Mouse (Mus musculus) stomach, embryonic 16.5 days (tissue): ENCODE results near the gene Zbtb39. TPM values are rescaled to one million over a fixed set of nuclear protein-coding genes. Genes with fewer than 3 reads are reported as not detected.
A peak's percentile ranks its signal among the peaks of the same experiment; 100 is the strongest.
"Not testable (repeated sequence)": the region's sequence is repeated elsewhere in the genome, so short reads cannot be mapped to it uniquely, and the experiment has no call there.

ENCODE experiments used
- ATAC-seq: fragments of 200-750 bp; cut with Nextera tagmentation; 2 replicates; pipeline ENCODE4 v1.8.0; 2017; ENCODE audit warnings: moderate number of reproducible peaks, moderate TSS enrichment; ENCODE audit not compliant: insufficient read depth, low FRiP score
- H3K27ac ChIP-seq: fragments of 300-500 bp; sonication (generic); 2 replicates; pipeline ENCODE4 v1.5.1; 2014; ENCODE audit warnings: low read length
- H3K27me3 ChIP-seq: fragments of 300-500 bp; sonication (generic); 2 replicates; pipeline ENCODE4 v1.6.1; 2014; ENCODE audit warnings: low read length, control low read depth, mixed read lengths; ENCODE audit not compliant: control insufficient read depth, insufficient read depth
- H3K36me3 ChIP-seq: fragments of 300-500 bp; sonication (generic); 2 replicates; pipeline ENCODE4 v1.6.1; 2014; ENCODE audit warnings: low read length; ENCODE audit not compliant: control insufficient read depth, insufficient read depth
- H3K4me1 ChIP-seq: fragments of 300-500 bp; sonication (generic); 2 replicates; pipeline ENCODE4 v1.6.1; 2014; ENCODE audit warnings: low read length, control low read depth, mixed read lengths; ENCODE audit not compliant: control insufficient read depth, insufficient read depth
- H3K4me2 ChIP-seq: fragments of 300-500 bp; sonication (generic); 2 replicates; pipeline ENCODE4 v1.6.1; 2014; ENCODE audit warnings: low read depth, low read length, mixed read lengths
- H3K4me3 ChIP-seq: fragments of 300-500 bp; sonication (generic); replicated peaks from 2 replicates; pipeline ENCODE4 v1.5.1; 2014; ENCODE audit warnings: mild to moderate bottlenecking, low read length
- H3K9ac ChIP-seq: fragments of 300-500 bp; sonication (generic); 2 replicates; pipeline ENCODE4 v1.6.1; 2014; ENCODE audit warnings: low read length
- H3K9me3 ChIP-seq: fragments of 300-500 bp; sonication (generic); replicated peaks from 2 replicates; pipeline ENCODE4 v1.6.1; 2016; ENCODE audit warnings: low read length, control low read depth; ENCODE audit not compliant: control insufficient read depth
- WGBS: fragments of 180-500 bp; shearing (Covaris S2); extraction: QIAGEN DNeasy Blood & Tissue Kit; methylation state at CpG from one replicate; pipeline ENCODE4 v1.1.7; 2014; 5-methylcytosine and 5-hydroxymethylcytosine counted together
- polyA plus RNA-seq: library from polyadenylated mRNA; unstranded; fragments of >200 nt; fragmentation: Nextera tagmentation; extraction: Ambion mirVana; gene quantifications from 2 replicates; pipeline ENCODE4 v1.2.1, GENCODE M21; 2015

The Zbtb39 gene
- polyA plus RNA-seq, 1 experiment from 2014 or later: 2.2 TPM

- Histone ChIP-seq H3K9ac (no peak within 1 kb of the TSS), H3K4me3 (no peak within 1 kb of the TSS), H3K9me3 (no peaks in the 10 kb centered on the region), H3K27me3 (no peaks in the 10 kb centered on the region), H3K27ac (no peak within 1 kb of the TSS), H3K36me3 (no peaks in the 10 kb centered on the region), H3K4me1 (peaks cover 7% of the 10 kb centered on the region), H3K4me2 (no peak within 1 kb of the TSS)
- 59% methylated on average over 9 of the region's 9 CpGs for WGBS
- ATAC-seq: no peak
These were observed 20.1 kb downstream of the Zbtb39 start, which contains the start of the genes Rdh1 and Rdh16f1 for GRCm38 (mm10) chr10:127759181-127760110. Gene Rdh1, plus strand, starts transcription at chr10:127759721. Gene Rdh16f1, plus strand, starts transcription at chr10:127759787.

- H3K4me2 ChIP-seq, H3K9ac ChIP-seq, ATAC-seq, H3K4me1 ChIP-seq, H3K36me3 ChIP-seq, H3K27ac ChIP-seq, H3K4me3 ChIP-seq, H3K27me3 ChIP-seq, H3K9me3 ChIP-seq: not testable (repeated sequence)
- WGBS: 84% methylated on average over 10 of the region's 10 CpGs
These were observed 23.6 kb downstream of the Zbtb39 start for GRCm38 (mm10) chr10:127762926-127763325.

- no peak overlapping the region for H3K9ac ChIP-seq
- H3K4me3 ChIP-seq: no peak overlapping the region
- no peaks in the 10 kb centered on the region for H3K27me3 ChIP-seq
- H3K9me3 ChIP-seq: no peaks in the 10 kb centered on the region
- no peaks in the 10 kb centered on the region for H3K36me3 ChIP-seq
- no peak overlapping the region for H3K27ac ChIP-seq
- H3K4me1 ChIP-seq: no peaks in the 10 kb centered on the region; the same call in 1 of the 2 replicates
- ATAC-seq: 0 out of 2 replicates have a peak, but pooled peaks have one; percentile 21
- 47% methylated on average over 12 of the region's 12 CpGs for WGBS
- H3K4me2 ChIP-seq: no peak overlapping the region
These were observed 24.8 kb downstream of the Zbtb39 start for GRCm38 (mm10) chr10:127763914-127764680.

- H3K9me3 ChIP-seq: no peaks in the 10 kb centered on the region
- no peak for ATAC-seq
- WGBS: 78% methylated on average over 1 of the region's 1 CpGs
- H3K27me3 ChIP-seq: no peaks in the 10 kb centered on the region
- no peak overlapping the region for H3K27ac ChIP-seq
- no peaks in the 10 kb centered on the region; the same call in 1 of the 2 replicates for H3K4me1 ChIP-seq
- H3K9ac ChIP-seq: no peak overlapping the region
- no peak overlapping the region for H3K4me3 ChIP-seq
- H3K36me3 ChIP-seq: no peaks in the 10 kb centered on the region
- no peak overlapping the region for H3K4me2 ChIP-seq
These were observed 27.2 kb downstream of the Zbtb39 start for GRCm38 (mm10) chr10:127766564-127766963.

- H3K36me3 ChIP-seq: no peaks in the 10 kb centered on the region
- no peak within 1 kb of the TSS for H3K4me3 ChIP-seq
- H3K9me3 ChIP-seq: no peaks in the 10 kb centered on the region
- no peak within 1 kb of the TSS for H3K27ac ChIP-seq
- ATAC-seq: no peak
- H3K27me3 ChIP-seq: no peaks in the 10 kb centered on the region
- H3K4me2 ChIP-seq: no peak within 1 kb of the TSS
- H3K9ac ChIP-seq: no peak within 1 kb of the TSS
- WGBS: 73% methylated on average over 2 of the region's 2 CpGs
- H3K4me1 ChIP-seq: no peaks in the 10 kb centered on the region
These were observed 36.7 kb downstream of the Zbtb39 start, which contains the start of gene Rdh9 for GRCm38 (mm10) chr10:127776011-127776410. Gene Rdh9, plus strand, starts transcription at chr10:127776386.

GRCm38 (mm10) chr10:127782321-127782720 is 43.0 kb downstream of the Zbtb39 start:
- H3K9me3 ChIP-seq, H3K9ac ChIP-seq, H3K4me2 ChIP-seq, H3K4me3 ChIP-seq, H3K27ac ChIP-seq, H3K4me1 ChIP-seq, ATAC-seq, H3K36me3 ChIP-seq, H3K27me3 ChIP-seq: not testable (repeated sequence)
- WGBS: 94% methylated on average over 17 of the region's 17 CpGs

GRCm38 (mm10) chr10:127785411-127785810 is 46.1 kb downstream of the Zbtb39 start:
- H3K9me3 ChIP-seq, ATAC-seq, H3K36me3 ChIP-seq, H3K4me3 ChIP-seq, H3K4me2 ChIP-seq, H3K9ac ChIP-seq, H3K27ac ChIP-seq, H3K27me3 ChIP-seq, H3K4me1 ChIP-seq: not testable (repeated sequence)
- 78% methylated on average over 1 of the region's 1 CpGs for WGBS
